Mouse (Mus musculus): ENCODE measurements around the gene C3ar1. TPM values are rescaled to one million over a fixed set of nuclear protein-coding genes. Genes with fewer than 3 reads are reported as not detected.
A peak's percentile ranks its signal among the peaks of the same experiment; 100 is the strongest.

The C3ar1 gene
- polyA plus RNA-seq, 1 experiment from 2014 or later, result 2.1 TPM

- Histone ChIP-seq H3K36me3 (replicated peaks; ENCODE audit: insufficient read depth, low read length) (no peaks in the 10 kb centered on the region), H3K27ac (ENCODE audit: low read depth) (no peak overlapping the region), H3K4me2 (ENCODE audit: low read depth, low read length) (no peak overlapping the region), H3K27me3 (ENCODE audit: insufficient read depth, low read length) (no peaks in the 10 kb centered on the region), H3K4me3 (ENCODE audit: low read depth, low read length) (no peak overlapping the region), H3K9ac (replicated peaks) (no peak overlapping the region), H3K9me3 (ENCODE audit: low read length) (no peaks in the 10 kb centered on the region), H3K4me1 (ENCODE audit: insufficient read depth) (peaks cover 9% of the 10 kb centered on the region)
- TF ChIP-seq EP300 (IDR thresholded peaks at IDR 0.05; ENCODE audit: low read depth) (no peak), CTCF (IDR thresholded peaks at IDR 0.05; ENCODE audit: low read depth) (no peak)
- WGBS (ENCODE audit: insufficient replicate concordance), result 87% methylated on average over 4 of the region's 4 CpGs
- DNase-seq (no peak), ATAC-seq (no peak)
Measured at GRCm38 (mm10) chr6:122812716-122813115, 43.2 kb downstream of the C3ar1 start.

DNA sequence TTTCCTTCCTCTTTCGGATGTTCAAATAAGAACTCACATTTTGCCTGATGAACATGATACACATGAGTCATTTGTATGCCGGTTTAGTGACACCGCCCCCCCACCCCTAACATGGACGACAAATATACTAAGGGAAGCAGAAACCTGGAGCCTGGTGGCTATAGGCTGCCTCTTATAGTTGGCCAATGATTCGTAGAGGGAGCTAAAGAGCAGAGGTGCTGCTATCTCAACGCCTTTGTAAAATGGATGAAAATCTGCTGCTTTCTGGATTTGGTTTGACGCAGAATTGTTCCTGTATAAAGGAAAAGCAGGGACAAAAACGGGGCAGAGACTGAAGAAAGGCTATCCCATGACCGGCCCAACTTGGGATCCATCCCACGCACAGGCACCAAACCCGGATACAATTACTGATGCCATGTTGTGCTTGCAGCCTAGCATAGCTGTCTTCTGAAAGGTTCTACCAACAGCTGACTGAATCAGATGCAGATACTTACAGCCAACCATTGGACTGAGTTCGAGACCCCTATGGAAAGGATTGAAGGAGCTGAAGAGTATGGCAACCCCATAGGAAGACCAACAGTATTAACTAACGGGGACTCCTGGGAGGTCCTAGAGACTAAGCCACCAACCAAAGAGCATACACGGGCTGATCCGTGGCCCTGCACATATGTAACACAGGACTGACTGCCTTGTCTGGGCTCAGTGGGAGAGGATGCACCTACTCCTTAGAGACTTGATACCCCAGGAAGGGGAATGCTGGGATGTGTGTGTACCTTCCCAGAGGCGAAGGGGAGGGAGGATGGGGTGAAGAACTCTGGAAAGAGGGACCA, 44.0 kb downstream of the C3ar1 start:
- H3K9ac ChIP-seq (replicated peaks), result peak overlapping the region; percentile 77
- DNase-seq, result peak; percentile 63
- WGBS (ENCODE audit: insufficient replicate concordance), result 32% methylated on average over 16 of the region's 16 CpGs

DNA sequence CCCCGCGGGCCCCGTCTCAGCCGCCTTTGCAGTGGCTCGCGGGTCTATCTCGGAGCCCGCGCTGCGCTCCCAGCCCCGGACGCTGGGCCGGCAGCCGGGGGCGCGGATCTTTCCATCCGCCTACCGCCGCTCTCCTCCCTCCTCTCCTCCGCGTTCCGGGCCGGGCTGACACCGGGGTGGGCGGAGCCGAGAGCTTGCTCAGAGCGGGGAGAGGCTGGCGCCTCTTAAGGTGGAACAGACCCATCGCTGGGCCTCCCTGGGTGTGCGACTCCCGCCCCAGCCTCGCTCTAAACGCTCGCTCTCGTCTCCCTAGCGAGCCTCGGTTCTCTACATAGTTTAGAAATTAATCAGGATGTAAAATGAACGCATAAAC, 44.7 kb downstream of the C3ar1 start:
- TF ChIP-seq EP300 (IDR thresholded peaks at IDR 0.05; ENCODE audit: low read depth) (no peak), CTCF (IDR thresholded peaks at IDR 0.05; ENCODE audit: low read depth) (peak; percentile 24; the same call in 1 of the 2 replicates)
- peak; percentile 94 for DNase-seq
- under 1% methylated on average over 29 of the region's 38 CpGs for WGBS (ENCODE audit: insufficient replicate concordance)

More for the DNA sequence above, 44.0 kb downstream of the C3ar1 start:
- Histone ChIP-seq H3K27ac (ENCODE audit: low read depth) (peak overlapping the region; percentile 99), H3K27me3 (ENCODE audit: insufficient read depth, low read length) (no peaks in the 10 kb centered on the region), H3K4me2 (ENCODE audit: low read depth, low read length) (peak overlapping the region; percentile 67), H3K4me1 (ENCODE audit: insufficient read depth) (peaks cover 9% of the 10 kb centered on the region), H3K36me3 (replicated peaks; ENCODE audit: insufficient read depth, low read length) (no peaks in the 10 kb centered on the region), H3K9me3 (ENCODE audit: low read length) (no peaks in the 10 kb centered on the region), H3K4me3 (ENCODE audit: low read depth, low read length) (peak overlapping the region; percentile 59)
- peak; percentile 26 for ATAC-seq
- TF ChIP-seq EP300 (IDR thresholded peaks at IDR 0.05; ENCODE audit: low read depth) (no peak), CTCF (IDR thresholded peaks at IDR 0.05; ENCODE audit: low read depth) (peak; percentile 58)

GRCm38 (mm10) chr6:122810615-122811279, 45.2 kb downstream of the C3ar1 start:
- peak; percentile 96 for DNase-seq
- H3K27me3 ChIP-seq (ENCODE audit: insufficient read depth, low read length), result no peaks in the 10 kb centered on the region
- H3K9me3 ChIP-seq (ENCODE audit: low read length), result no peaks in the 10 kb centered on the region
- under 1% methylated on average over 30 of the region's 30 CpGs for WGBS (ENCODE audit: insufficient replicate concordance)
- H3K4me3 ChIP-seq (ENCODE audit: low read depth, low read length), result peak overlapping the region; percentile 59
- peak overlapping the region; percentile 77 for H3K9ac ChIP-seq (replicated peaks)
- H3K4me2 ChIP-seq (ENCODE audit: low read depth, low read length), result peak overlapping the region; percentile 67
- no peaks in the 10 kb centered on the region for H3K36me3 ChIP-seq (replicated peaks; ENCODE audit: insufficient read depth, low read length)
- TF ChIP-seq EP300 (IDR thresholded peaks at IDR 0.05; ENCODE audit: low read depth), result peak; percentile 74
- no peak; the same call in 1 of the 2 replicates for TF ChIP-seq CTCF (IDR thresholded peaks at IDR 0.05; ENCODE audit: low read depth)
- peak overlapping the region; percentile 99 for H3K27ac ChIP-seq (ENCODE audit: low read depth)
- ATAC-seq, result peak; percentile 96
- H3K4me1 ChIP-seq (ENCODE audit: insufficient read depth), result peaks cover 9% of the 10 kb centered on the region

More for the DNA sequence above, 44.7 kb downstream of the C3ar1 start:
- H3K27me3 ChIP-seq (ENCODE audit: insufficient read depth, low read length), result no peaks in the 10 kb centered on the region
- peaks cover 9% of the 10 kb centered on the region for H3K4me1 ChIP-seq (ENCODE audit: insufficient read depth)
- peak overlapping the region; percentile 99 for H3K27ac ChIP-seq (ENCODE audit: low read depth)
- peak overlapping the region; percentile 77 for H3K9ac ChIP-seq (replicated peaks)
- no peaks in the 10 kb centered on the region for H3K9me3 ChIP-seq (ENCODE audit: low read length)
- H3K36me3 ChIP-seq (replicated peaks; ENCODE audit: insufficient read depth, low read length), result no peaks in the 10 kb centered on the region
- peak; percentile 87 for ATAC-seq
- H3K4me2 ChIP-seq (ENCODE audit: low read depth, low read length), result peak overlapping the region; percentile 67
- peak overlapping the region; percentile 59 for H3K4me3 ChIP-seq (ENCODE audit: low read depth, low read length)

DNA sequence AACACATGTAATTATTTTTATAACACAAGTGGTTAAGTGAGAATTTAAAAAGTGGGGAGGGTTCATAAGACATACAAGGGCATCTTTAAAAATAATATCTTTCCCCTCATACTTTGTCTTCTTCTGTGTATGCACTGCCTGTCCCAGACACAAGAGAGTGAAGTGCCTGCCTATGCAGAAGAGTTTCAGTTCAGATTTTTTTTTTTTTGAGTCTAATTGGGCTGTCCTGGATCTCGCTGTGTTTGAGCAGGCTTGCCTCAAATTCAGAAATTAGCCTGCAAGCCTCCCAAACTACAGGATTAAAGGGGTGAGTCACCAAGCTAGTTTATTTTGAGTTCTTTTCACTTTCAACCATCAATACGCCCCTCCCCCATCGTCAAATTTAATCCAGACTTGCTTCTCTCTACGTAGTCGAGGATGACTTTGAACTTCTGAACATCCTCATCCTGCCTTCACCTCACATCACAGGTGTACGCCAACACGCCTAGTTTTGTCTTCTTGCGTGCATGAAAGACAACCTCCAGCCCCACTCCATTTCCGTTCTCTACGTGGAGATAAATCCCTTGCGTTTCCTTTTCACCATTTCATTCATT, 45.8 kb downstream of the C3ar1 start:
- H3K4me2 ChIP-seq (ENCODE audit: low read depth, low read length), result peak overlapping the region; percentile 67
- WGBS (ENCODE audit: insufficient replicate concordance), result 1% methylated on average over 11 of the region's 11 CpGs
- no peak; the same call in 1 of the 2 replicates for ATAC-seq
- no peak for DNase-seq
- peaks cover 9% of the 10 kb centered on the region for H3K4me1 ChIP-seq (ENCODE audit: insufficient read depth)
- peak overlapping the region; percentile 99 for H3K27ac ChIP-seq (ENCODE audit: low read depth)
- H3K36me3 ChIP-seq (replicated peaks; ENCODE audit: insufficient read depth, low read length), result no peaks in the 10 kb centered on the region
- H3K4me3 ChIP-seq (ENCODE audit: low read depth, low read length), result peak overlapping the region; percentile 59
- H3K27me3 ChIP-seq (ENCODE audit: insufficient read depth, low read length), result no peaks in the 10 kb centered on the region
- H3K9me3 ChIP-seq (ENCODE audit: low read length), result no peaks in the 10 kb centered on the region
- TF ChIP-seq EP300 (IDR thresholded peaks at IDR 0.05; ENCODE audit: low read depth) (no peak), CTCF (IDR thresholded peaks at IDR 0.05; ENCODE audit: low read depth) (no peak)
- peak overlapping the region; percentile 42 for H3K9ac ChIP-seq (replicated peaks)

- ATAC-seq, result peak; percentile 59
- Histone ChIP-seq H3K9ac (replicated peaks) (no peak overlapping the region), H3K9me3 (ENCODE audit: low read length) (no peaks in the 10 kb centered on the region), H3K4me1 (ENCODE audit: insufficient read depth) (peaks cover 18% of the 10 kb centered on the region), H3K27ac (ENCODE audit: low read depth) (no peak overlapping the region), H3K4me3 (ENCODE audit: low read depth, low read length) (no peak overlapping the region), H3K27me3 (ENCODE audit: insufficient read depth, low read length) (no peaks in the 10 kb centered on the region), H3K36me3 (replicated peaks; ENCODE audit: insufficient read depth, low read length) (no peaks in the 10 kb centered on the region), H3K4me2 (ENCODE audit: low read depth, low read length) (no peak overlapping the region)
- TF ChIP-seq EP300 (IDR thresholded peaks at IDR 0.05; ENCODE audit: low read depth) (no peak), CTCF (IDR thresholded peaks at IDR 0.05; ENCODE audit: low read depth) (peak; percentile 94)
- DNase-seq, result peak; percentile 90
- 10% methylated on average over 5 of the region's 5 CpGs for WGBS (ENCODE audit: insufficient replicate concordance)
Measured at GRCm38 (mm10) chr6:122804418-122804817, 51.5 kb downstream of the C3ar1 start.

Data from liver, postnatal 0 days (tissue).